Mouse (Mus musculus) intestine, postnatal 0 days (tissue): ENCODE measurements around the gene Ggcx. TPM values are rescaled to one million over a fixed set of nuclear protein-coding genes. Genes with fewer than 3 reads are reported as not detected.

Experiments used
- ATAC-seq: fragments of 200-750 bp; cut with Nextera tagmentation; 2 replicates; pipeline ENCODE4 v1.8.0; 2017; ENCODE audit warnings: mild to moderate bottlenecking, moderate TSS enrichment, moderate library complexity
- H3K27ac ChIP-seq: fragments of 300-500 bp; sonication (generic); 2 replicates; pipeline ENCODE4 v1.5.1; 2014; ENCODE audit warnings: mild to moderate bottlenecking, low read depth, low read length, moderate library complexity
- H3K27me3 ChIP-seq: fragments of 300-500 bp; sonication (generic); replicated peaks from 2 replicates; pipeline ENCODE4 v1.6.1; 2014; ENCODE audit warnings: low read length, mixed read lengths; ENCODE audit not compliant: control insufficient read depth, insufficient read depth
- H3K36me3 ChIP-seq: fragments of 300-500 bp; sonication (generic); 2 replicates; pipeline ENCODE4 v1.6.1; 2014; ENCODE audit warnings: mild to moderate bottlenecking, moderate library complexity; ENCODE audit not compliant: control insufficient read depth, insufficient read depth
- H3K4me1 ChIP-seq: fragments of 300-500 bp; sonication (generic); replicated peaks from 2 replicates; pipeline ENCODE4 v1.6.1; 2014; ENCODE audit warnings: antibody characterized with exemption, low read length, mixed read lengths; ENCODE audit not compliant: control insufficient read depth, insufficient read depth
- H3K4me2 ChIP-seq: fragments of 300-500 bp; sonication (generic); replicated peaks from 2 replicates; pipeline ENCODE4 v1.6.1; 2014; ENCODE audit warnings: low read depth, mild to moderate bottlenecking, moderate library complexity
- H3K4me3 ChIP-seq: fragments of 300-500 bp; sonication (generic); 2 replicates; pipeline ENCODE4 v1.5.1; 2014; ENCODE audit warnings: low read depth, low read length
- H3K9ac ChIP-seq: fragments of 300-500 bp; sonication (generic); 2 replicates; pipeline ENCODE4 v1.6.1; 2014; ENCODE audit warnings: mild to moderate bottlenecking, low read depth, low read length
- H3K9me3 ChIP-seq: fragments of 300-500 bp; sonication (generic); 2 replicates; pipeline ENCODE4 v1.6.1; 2016; ENCODE audit warnings: mixed run types; ENCODE audit not compliant: control insufficient read depth
- CTCF ChIP-seq: sonication (generic); IDR thresholded peaks from 2 replicates; pipeline ENCODE4 v1.5.1; 2016; ENCODE audit warnings: low read depth, mild to moderate bottlenecking, control low read depth, antibody characterized with exemption, moderate library complexity
- WGBS: fragments of 180-500 bp; shearing (Covaris S2); extraction: QIAGEN DNeasy Blood & Tissue Kit; methylation state at CpG from one replicate; pipeline ENCODE4 v1.1.7; 2014; 5-methylcytosine and 5-hydroxymethylcytosine counted together
- polyA plus RNA-seq: library from polyadenylated mRNA; unstranded; fragments of >200 nt; fragmentation: Nextera tagmentation; extraction: Ambion mirVana; gene quantifications from 2 replicates; pipeline ENCODE4 v1.2.1, GENCODE M21; 2015

Gene Ggcx
- polyA plus RNA-seq, 1 experiment from 2014 or later = 6.8 TPM

GRCm38 (mm10) chr6:72389941-72390771 is 24.0 kb upstream of the Ggcx start, which contains the start of gene Vamp8:
TSS of gene Vamp8 (minus strand) at chr6:72390703.
- TF ChIP-seq CTCF = peak; percentile 65
- Histone ChIP-seq H3K27me3 (no peaks in the 10 kb centered on the region), H3K36me3 (peaks cover 26% of the 10 kb centered on the region), H3K4me1 (peaks cover 5% of the 10 kb centered on the region; the same call in 1 of the 2 replicates), H3K27ac (peak within 1 kb of the TSS; percentile 99), H3K9ac (peak within 1 kb of the TSS; percentile 91), H3K4me3 (peak within 1 kb of the TSS; percentile 64), H3K4me2 (peak within 1 kb of the TSS; percentile 78), H3K9me3 (no peaks in the 10 kb centered on the region)
- peak; percentile 88 for ATAC-seq
- 0% methylated on average over 32 of the region's 33 CpGs for WGBS

DNA sequence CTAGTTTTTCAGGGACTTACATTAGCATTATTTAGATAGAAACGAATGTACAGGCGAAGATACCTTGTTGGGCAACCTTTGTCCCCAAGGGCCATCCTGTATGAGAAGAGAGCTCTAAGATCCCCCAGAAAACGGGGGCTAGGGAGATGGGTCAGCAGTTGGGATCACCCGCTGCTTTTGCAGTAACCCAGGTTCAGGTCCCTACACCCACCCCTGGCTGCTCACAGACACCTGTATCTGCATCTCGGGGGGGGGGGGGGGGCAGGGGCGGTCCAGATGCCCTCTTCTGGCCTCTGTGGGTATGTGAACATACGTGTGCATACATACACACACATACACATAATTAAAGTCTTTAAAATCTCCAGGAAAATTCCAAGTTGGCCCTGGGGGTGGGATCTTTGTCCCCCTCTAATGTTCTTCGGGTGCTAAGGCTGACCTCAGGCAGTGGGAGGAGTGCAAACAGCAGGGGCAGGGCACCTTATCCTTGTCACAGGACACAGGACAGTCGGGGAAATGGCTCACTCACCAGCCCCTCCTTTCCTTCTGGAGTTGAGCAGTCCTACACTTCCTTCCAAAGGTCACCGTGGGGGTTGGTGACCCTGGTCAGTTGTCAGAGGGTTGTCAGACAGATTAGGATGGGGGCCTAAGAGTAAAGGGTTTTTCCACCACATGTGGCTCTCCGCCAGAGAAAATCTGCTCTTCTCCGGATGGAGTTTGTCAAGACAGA is 23.1 kb upstream of the Ggcx start:
- Histone ChIP-seq H3K27ac (peak overlapping the region; percentile 99), H3K4me3 (peak overlapping the region; percentile 64), H3K36me3 (peaks cover 18% of the 10 kb centered on the region), H3K4me2 (peak overlapping the region; percentile 78), H3K9me3 (no peaks in the 10 kb centered on the region), H3K27me3 (no peaks in the 10 kb centered on the region), H3K9ac (peak overlapping the region; percentile 91), H3K4me1 (peaks cover 5% of the 10 kb centered on the region; the same call in 1 of the 2 replicates)
- peak; percentile 32; the same call in 1 of the 2 replicates for TF ChIP-seq CTCF
- ATAC-seq = peak; percentile 55
- 14% methylated on average over 12 of the region's 12 CpGs for WGBS

GRCm38 (mm10) chr6:72392341-72392740 is 21.8 kb upstream of the Ggcx start:
- peaks cover 5% of the 10 kb centered on the region; the same call in 1 of the 2 replicates for H3K4me1 ChIP-seq
- H3K4me2 ChIP-seq = no peak overlapping the region
- no peak overlapping the region for H3K9ac ChIP-seq
- no peak overlapping the region for H3K27ac ChIP-seq
- 0 out of 2 replicates have a peak, but pooled peaks have one; percentile 10 for TF ChIP-seq CTCF
- H3K36me3 ChIP-seq = peaks cover 10% of the 10 kb centered on the region; the same call in 1 of the 2 replicates
- no peak overlapping the region for H3K4me3 ChIP-seq
- H3K27me3 ChIP-seq = no peaks in the 10 kb centered on the region
- 99% methylated on average over 5 of the region's 5 CpGs for WGBS
- no peak for ATAC-seq
- no peaks in the 10 kb centered on the region for H3K9me3 ChIP-seq

DNA sequence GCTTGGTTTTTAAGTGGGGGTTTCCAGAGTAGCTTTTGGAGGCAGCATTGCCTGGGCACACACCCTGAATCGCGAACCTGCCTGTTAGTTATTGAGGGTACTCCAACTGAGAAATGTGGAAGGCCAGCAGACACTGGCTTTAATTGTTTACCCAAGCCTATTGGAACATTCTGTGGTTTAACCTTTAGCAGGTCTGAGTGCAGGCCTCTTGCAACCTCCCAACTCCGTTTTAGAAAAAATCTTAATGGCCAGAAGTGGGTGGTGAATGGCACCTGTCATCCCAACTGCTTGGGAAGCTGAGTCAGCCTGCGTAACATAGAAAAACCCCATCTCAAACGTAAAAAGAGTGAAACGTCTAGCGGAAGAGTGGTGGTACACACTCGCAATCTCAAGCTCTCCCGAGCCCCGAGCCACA is 17.3 kb upstream of the Ggcx start:
- no peak for TF ChIP-seq CTCF
- ATAC-seq = no peak
- 68% methylated on average over 10 of the region's 10 CpGs for WGBS

DNA sequence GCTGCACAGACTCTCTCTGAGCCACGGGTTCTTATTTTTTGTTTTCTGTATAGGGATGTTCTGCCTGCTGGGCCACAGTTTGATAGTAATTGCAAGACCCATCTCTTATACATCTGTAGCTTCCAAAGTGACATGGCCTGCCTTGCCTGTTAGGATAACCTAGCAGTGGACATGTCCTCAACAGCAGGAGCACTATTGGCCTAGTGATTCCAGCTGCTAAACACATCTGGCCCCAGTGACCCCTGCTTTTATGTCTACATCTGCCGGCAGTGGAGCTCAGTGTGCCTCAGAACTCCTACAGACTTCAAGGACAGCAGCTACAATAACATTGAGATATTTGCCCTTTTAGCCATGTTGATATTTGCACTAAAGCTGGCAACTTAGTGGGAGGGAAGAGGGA is 14.1 kb upstream of the Ggcx start:
- no peak overlapping the region for H3K9ac ChIP-seq
- 43% methylated on average over 2 of the region's 2 CpGs for WGBS

More for the DNA sequence above, 17.3 kb upstream of the Ggcx start:
- Histone ChIP-seq H3K4me1 (no peaks in the 10 kb centered on the region), H3K27ac (no peak overlapping the region), H3K4me2 (no peak overlapping the region), H3K36me3 (no peaks in the 10 kb centered on the region), H3K27me3 (no peaks in the 10 kb centered on the region), H3K4me3 (no peak overlapping the region), H3K9me3 (no peaks in the 10 kb centered on the region), H3K9ac (no peak overlapping the region)

GRCm38 (mm10) chr6:72401875-72402274 is 12.2 kb upstream of the Ggcx start:
- TF ChIP-seq CTCF = peak; percentile 87
- peak; percentile 59 for ATAC-seq
- no peaks in the 10 kb centered on the region for H3K4me1 ChIP-seq
- H3K4me2 ChIP-seq = no peak overlapping the region
- H3K36me3 ChIP-seq = no peaks in the 10 kb centered on the region
- no peak overlapping the region for H3K9ac ChIP-seq
- no peak overlapping the region for H3K27ac ChIP-seq
- no peaks in the 10 kb centered on the region for H3K27me3 ChIP-seq
- 22% methylated on average over 7 of the region's 7 CpGs for WGBS
- H3K9me3 ChIP-seq = no peaks in the 10 kb centered on the region
- H3K4me3 ChIP-seq = no peak overlapping the region

More for the DNA sequence above, 14.1 kb upstream of the Ggcx start:
- TF ChIP-seq CTCF = no peak
- Histone ChIP-seq H3K4me1 (no peaks in the 10 kb centered on the region), H3K4me2 (no peak overlapping the region), H3K36me3 (no peaks in the 10 kb centered on the region), H3K27me3 (no peaks in the 10 kb centered on the region), H3K27ac (no peak overlapping the region), H3K4me3 (no peak overlapping the region), H3K9me3 (no peaks in the 10 kb centered on the region)
- ATAC-seq = no peak
